Mouse (Mus musculus) natural killer cell, adult 2 months (primary cell): ENCODE data around the gene Sptan1.

Source experiments
- DNase-seq, 2 experiments: peaks; one replicate each; pipeline ENCODE4 v3.0.0; 2022; ENCODE audit warnings: low spot score in 2 of 2

Sptan1 gene

DNA sequence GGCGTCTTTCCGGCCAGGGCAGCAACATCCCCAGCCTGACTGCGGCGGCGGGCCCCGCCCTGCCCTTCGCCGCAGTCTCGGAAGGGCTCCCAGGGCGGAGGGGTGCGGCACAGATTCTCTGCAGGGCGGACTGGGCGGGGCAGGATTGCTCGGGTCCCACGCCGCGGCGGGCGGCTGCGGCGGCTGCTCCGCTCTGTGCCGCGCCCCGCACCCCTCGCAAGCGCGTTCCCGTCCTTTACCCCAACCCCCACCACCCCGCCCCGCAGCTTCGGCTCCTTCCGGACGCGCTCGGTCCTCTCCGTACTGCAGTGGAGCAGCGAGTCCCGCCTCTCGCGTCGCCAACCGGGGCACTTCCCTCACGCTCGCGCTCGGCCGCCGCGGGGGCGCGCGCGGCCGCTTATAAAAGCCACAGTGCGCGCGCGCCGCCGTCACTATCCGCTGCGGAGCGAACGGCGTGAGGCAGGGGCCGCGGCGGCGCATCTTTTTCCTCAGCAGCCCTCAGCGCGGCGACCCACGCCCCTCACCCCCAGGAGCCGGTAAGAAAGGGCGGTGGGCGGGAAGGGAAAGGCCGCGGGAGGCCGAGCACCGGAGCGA lies at the start of gene Sptan1:
Gene Sptan1, plus strand, starts transcription at position 311 of the 594 bp plus-strand sequence.
- peak; percentile 88 to 92 for DNase-seq

DNA sequence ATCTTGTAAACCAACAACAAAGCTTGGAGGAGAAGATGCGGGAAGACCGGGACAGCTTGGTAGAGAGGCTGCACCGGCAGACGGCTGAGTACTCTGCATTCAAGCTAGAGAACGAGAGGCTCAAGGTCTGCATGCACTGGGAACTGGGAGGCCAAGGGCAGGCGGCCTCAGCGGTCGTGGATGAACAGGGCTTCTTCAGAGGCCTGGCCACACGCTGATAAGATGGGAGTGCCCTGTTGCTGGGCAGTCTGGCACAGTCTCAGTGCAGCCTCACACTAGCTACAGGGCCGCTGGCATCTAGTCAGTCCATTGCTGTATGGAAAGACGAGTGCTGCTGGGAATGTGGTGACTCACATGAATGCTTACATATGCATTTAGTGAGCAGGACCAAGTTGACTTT lies 47.7 kb upstream of the Sptan1 start:
- DNase-seq: no peak

DNA sequence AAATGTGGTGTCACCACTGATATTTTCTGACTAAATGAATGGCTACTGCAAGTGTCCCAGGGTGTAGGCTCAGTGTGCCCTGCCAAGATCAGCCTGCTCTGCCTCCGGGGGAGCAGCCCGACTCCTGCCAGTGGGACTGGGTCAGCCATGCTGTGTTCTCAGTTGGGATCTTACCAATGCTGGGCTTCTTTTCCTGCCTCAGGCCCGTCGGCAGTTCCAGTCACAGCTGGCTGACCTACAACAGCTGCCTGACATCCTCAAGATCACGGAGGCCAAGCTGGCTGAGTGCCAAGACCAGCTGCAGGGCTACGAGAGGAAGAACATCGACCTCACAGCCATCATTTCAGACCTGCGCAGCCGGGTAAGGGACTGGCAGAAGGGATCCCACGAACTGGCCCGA lies 43.3 kb upstream of the Sptan1 start:
- no peak for DNase-seq

- no peak for DNase-seq
These were observed 38.8 kb upstream of the Sptan1 start for GRCm38 (mm10) chr2:29926542-29926941.

- no peak for DNase-seq
These were observed 34.9 kb upstream of the Sptan1 start for GRCm38 (mm10) chr2:29930506-29930905.

- DNase-seq: no peak
These were observed 34.2 kb upstream of the Sptan1 start for GRCm38 (mm10) chr2:29931194-29931593.

GRCm38 (mm10) chr2:29934906-29935599 lies 30.3 kb upstream of the Sptan1 start, which contains the start of gene Gle1:
TSS of gene Gle1 (plus strand) at chr2:29935426.
- DNase-seq: peak; percentile 96 to 97

- DNase-seq: no peak
These were observed 25.3 kb upstream of the Sptan1 start for GRCm38 (mm10) chr2:29940073-29940472.

- DNase-seq: no peak
These were observed 24.5 kb upstream of the Sptan1 start for GRCm38 (mm10) chr2:29940826-29941225.

DNA sequence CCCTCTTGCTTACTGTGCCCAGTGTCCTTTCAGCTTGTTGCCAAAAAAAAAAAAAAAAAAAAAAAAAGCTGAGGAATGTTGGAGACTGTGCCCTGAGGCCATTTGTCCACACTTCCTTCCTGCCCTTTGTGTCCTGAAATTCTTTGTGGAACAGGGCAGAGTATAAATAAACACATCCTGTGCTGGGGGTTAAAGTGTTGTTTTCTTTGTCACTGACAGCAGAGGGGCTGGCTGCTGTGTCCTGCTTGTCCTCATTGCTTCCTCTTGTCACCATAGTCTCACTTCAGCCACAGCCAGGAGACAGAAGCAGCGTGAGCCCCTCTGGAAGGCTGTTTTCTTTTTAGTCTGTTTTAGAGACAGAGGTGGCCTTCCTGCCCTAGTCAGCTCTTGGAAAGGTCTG lies 20.6 kb upstream of the Sptan1 start:
- DNase-seq: no peak

- DNase-seq: no peak
These were observed 16.5 kb upstream of the Sptan1 start for GRCm38 (mm10) chr2:29948896-29949295.

DNA sequence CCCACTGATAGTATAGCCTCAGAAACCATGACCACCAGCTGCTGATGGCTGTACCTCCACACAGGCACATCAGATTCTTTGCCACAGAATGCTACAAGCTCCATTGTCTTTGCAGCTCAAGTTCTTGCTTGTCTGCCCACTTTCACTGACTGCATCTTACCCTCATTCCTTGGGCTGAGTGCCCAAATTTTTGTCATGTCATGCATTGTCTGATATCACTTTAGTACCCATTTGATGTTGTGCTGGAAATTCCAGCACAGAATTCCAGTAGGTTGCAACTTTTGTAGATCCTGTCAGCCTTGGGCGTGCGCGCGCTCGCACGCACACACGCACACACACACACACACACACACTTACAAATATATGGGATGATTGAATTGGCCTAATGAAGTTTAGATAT lies 4.1 kb upstream of the Sptan1 start:
- no peak for DNase-seq

DNA sequence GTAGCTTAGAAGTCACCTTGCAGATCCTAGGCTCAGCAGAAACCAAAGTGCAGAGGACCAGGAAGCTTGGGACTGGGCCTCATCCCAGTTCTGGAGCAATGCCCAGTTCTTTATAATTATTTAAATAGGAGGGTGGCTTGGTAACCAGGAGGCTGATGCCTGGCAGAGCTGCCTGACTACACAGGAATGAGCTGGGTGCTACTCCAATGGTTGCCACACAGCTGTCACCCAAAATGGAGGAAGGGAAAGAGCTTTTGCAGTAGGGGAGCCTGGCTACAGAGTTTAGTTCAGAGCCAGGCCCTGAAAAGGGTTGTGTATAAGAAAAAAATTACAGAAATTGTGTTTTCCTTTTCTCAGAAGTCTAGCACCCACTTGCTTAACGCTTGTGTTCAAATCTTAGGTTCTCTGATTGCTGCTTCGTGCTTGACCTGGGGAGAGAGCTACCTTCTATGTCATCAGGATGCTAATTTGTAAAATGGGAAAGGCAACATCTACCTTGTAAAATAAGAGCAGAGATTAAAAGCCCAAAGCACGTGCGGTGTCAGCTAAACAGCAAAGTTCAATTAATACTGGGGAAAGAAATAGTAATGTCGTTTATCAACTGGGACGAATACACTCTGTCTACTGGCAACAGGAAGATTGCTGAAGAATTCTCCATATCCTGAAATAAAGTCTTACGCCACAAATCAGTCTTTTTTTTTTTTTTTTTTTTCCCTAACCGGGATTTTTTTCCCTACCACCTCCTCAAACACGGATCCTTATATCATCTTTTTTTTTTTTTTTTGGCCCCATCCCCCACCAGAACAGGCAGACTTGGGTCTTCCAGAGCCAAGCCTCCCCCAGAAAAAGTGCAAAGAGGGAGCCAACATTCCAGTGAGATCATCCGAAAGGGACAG lies 758 bp upstream of the Sptan1 start:
- DNase-seq: peak in 1 of 2 experiments; percentile 4

GRCm38 (mm10) chr2:29965906-29966305 lies 546 bp downstream of the Sptan1 start:
- peak in 1 of 2 experiments; percentile 22 for DNase-seq

DNA sequence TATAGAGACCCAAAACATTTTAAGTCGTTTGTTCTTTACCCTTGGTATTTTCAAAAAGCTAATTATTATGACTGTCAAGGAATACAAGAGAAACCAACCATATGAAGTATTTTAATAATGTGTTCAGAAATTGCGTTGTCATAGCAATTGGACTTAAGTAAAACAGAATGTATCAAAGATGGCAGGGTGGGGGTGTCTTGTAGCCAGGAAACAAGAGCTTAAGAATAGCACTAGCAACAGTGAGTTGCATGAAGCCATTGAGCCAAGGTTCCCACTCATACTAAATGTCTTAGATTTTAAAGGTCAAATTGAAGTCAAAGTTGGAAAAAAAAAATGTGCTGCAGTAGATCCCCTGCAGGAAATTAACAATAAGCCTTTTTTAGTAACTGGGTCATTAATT lies 1.5 kb downstream of the Sptan1 start:
- no peak for DNase-seq

DNA sequence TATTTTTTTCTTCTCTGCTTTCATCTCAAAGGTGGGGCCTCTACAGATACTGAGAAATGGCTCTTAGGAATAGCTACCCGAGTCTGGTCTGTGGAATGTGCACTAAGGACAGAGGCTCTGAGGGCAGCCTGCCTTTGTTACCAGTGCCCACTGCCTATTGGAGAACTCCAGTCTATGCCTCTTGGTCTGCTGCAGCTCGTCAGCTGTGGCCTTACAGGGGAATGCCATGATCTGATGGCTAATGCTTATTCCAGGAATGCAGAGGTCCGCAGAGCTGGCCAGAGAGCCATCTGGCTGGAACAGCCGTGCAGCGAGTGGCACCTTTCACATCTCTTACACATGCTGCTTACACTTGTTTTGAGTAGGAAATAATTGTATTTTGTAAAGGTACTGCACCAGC lies 2.4 kb downstream of the Sptan1 start:
- no peak for DNase-seq

DNA sequence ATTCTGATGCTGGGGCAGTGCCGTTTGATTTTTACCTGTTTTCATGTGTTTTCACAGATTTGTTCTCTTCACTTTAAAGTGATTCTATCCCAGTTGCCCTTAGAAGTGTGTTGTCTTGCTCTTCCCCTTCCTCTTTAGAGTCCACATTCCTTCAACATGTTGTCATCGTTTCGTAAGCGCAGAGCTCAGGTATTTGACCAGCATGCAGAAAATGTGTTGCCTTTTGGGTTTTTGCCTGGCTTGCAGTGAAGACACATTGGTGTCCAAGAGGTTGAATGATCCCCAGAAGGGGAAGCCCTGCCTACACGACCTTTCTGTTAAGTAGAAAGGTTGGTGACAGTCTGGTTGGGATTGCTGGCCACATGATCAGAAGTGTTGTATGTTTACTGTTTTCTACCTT lies 3.3 kb downstream of the Sptan1 start:
- DNase-seq: no peak

DNA sequence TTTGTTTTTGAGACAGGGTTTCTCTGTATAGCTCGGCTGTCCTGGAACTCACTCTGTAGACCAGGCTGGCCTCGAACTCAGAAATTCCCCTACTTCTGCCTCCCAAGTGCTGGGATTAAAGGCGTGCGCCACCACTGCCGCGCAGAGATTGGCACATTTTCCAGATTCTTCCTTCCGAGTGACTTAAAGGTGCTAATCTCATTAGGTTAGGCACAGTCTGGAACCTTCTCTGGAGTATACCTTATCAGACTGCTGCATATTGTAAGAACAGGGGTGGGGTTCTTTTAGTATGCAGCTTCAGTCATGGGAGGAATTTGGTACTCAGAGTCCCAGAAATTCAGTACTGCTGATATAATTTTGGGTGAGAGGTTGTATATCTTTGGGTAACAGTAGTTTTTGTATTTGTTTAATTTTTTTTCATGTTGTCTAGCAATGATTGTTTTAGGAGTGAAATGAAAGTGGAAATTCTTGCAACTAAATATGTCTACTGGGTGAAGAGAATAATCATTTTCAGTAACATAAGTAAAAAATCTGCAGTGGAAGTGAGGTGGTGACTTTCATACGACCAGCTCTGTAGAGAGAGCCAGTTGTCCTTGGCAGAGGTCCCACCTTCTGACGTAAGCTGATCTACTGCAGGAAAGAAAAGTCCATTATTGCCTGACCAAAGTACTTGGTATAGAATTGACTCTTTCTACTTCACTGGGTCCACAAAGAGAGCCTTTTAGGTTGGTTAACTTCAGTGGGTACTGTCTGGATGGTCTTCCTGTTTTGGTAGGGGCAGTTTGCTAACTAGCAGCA lies 6.7 kb downstream of the Sptan1 start:
- DNase-seq: no peak

- DNase-seq: no peak
These were observed 8.2 kb downstream of the Sptan1 start for GRCm38 (mm10) chr2:29973525-29973924.

- peak; percentile 26 to 50 for DNase-seq
These were observed 11.9 kb downstream of the Sptan1 start for GRCm38 (mm10) chr2:29977307-29977706.

DNA sequence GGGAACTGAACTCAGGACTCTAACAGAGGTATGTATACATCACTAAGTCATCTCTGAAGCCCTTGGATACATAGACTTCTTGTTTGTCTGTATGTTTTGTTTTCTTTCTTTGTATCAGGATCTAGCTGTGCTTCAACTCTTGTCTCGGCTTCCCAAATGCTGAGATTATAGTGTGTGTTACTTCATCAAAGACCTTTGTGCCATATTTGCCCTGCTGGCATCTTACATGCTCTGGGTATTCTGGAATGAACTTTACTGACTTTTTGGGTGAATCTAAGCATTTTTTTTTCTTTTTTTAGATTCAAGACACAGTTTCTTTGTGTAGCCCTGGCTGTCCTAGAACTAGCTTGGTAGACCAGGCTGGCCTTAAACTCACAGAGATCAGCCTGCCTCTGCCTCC lies 15.3 kb downstream of the Sptan1 start:
- DNase-seq: no peak

GRCm38 (mm10) chr2:29991962-29992361 lies 26.6 kb downstream of the Sptan1 start:
- DNase-seq: no peak
